Mouse (Mus musculus) E14TG2a.4 (cell line): ENCODE results near the gene Wdr46.
"Not testable (repeated sequence)": the region's sequence is repeated elsewhere in the genome, so short reads cannot be mapped to it uniquely, and the experiment has no call there.

Experiments
- CTCF ChIP-seq: conservative IDR thresholded peaks from 2 replicates; pipeline ENCODE4 v1.5.1; 2014; ENCODE audit warnings: low read length
- NANOG ChIP-seq: IDR thresholded peaks from 2 replicates; pipeline ENCODE4 v1.6.1; 2014; ENCODE audit warnings: borderline replicate concordance, low read length, mixed read lengths
- POU5F1 ChIP-seq: IDR thresholded peaks from 2 replicates; pipeline ENCODE4 v1.6.1; 2014; ENCODE audit warnings: low read length, borderline replicate concordance

GRCm38 (mm10) chr17:33998697-33999096 is 58.2 kb downstream of the Wdr46 start:
- TF ChIP-seq CTCF, POU5F1, NANOG: not testable (repeated sequence)
